In genomic region chr13:108683018-108683417, GRCm38 (mm10) we compare ENCODE assay signal across 22 mouse cellular contexts.
A peak's percentile ranks its signal among the peaks of the same experiment; 100 is the strongest.
DNase-seq lines count a peak whose midpoint lies in the region; ATAC-seq and TF ChIP-seq lines count a peak whose summit lies in the region.
"Had no signal": no experiment of that assay in that cellular context is flagged by ENCODE, and none has a peak within 500 bp of the region (broad histone marks: within the 10 kb centered on the region; RNA-seq: fewer than 3 reads in every experiment).

No protein-coding gene starts in this region.

- H3K4me3 ChIP-seq in intestine, embryonic 16.5 days (ENCODE audit: low read length): no peak overlapping the region
- H3K4me3 ChIP-seq in intestine, embryonic 15.5 days (replicated peaks): no peak overlapping the region
- H3K4me3 ChIP-seq in lung, adult 2 months (replicated peaks; ENCODE audit: extremely low read depth, low read depth, low read length): no peak overlapping the region
- no peak overlapping the region for H3K4me3 ChIP-seq in hindbrain, embryonic 14.5 days (replicated peaks; ENCODE audit: low read length)
- H3K4me3 ChIP-seq: embryonic facial prominence, embryonic 10.5 days; embryonic facial prominence, embryonic 12.5 days; forebrain, embryonic 13.5 days; forebrain, embryonic 15.5 days had no signal

- no peaks in the 10 kb centered on the region for H3K4me1 ChIP-seq in intestine, embryonic 16.5 days (ENCODE audit: control insufficient read depth, insufficient read depth, low read length)
- H3K4me1 ChIP-seq in intestine, embryonic 15.5 days (replicated peaks): no peaks in the 10 kb centered on the region
- no peaks in the 10 kb centered on the region for H3K4me1 ChIP-seq in lung, adult 2 months (ENCODE audit: control insufficient read depth, insufficient read depth, low read length)
- H3K4me1 ChIP-seq in hindbrain, embryonic 14.5 days (replicated peaks; ENCODE audit: control insufficient read depth, insufficient read depth, low read length): no peaks in the 10 kb centered on the region
- H3K4me1 ChIP-seq: embryonic facial prominence, embryonic 10.5 days; embryonic facial prominence, embryonic 12.5 days; forebrain, embryonic 13.5 days; forebrain, embryonic 15.5 days had no signal

- no peaks in the 10 kb centered on the region for H3K27me3 ChIP-seq in intestine, embryonic 16.5 days (replicated peaks; ENCODE audit: control insufficient read depth, insufficient read depth, low read length)
- H3K27me3 ChIP-seq in intestine, embryonic 15.5 days (replicated peaks): no peaks in the 10 kb centered on the region
- H3K27me3 ChIP-seq in hindbrain, embryonic 14.5 days (ENCODE audit: control insufficient read depth, insufficient read depth, low read length): no peaks in the 10 kb centered on the region
- H3K27me3 ChIP-seq: embryonic facial prominence, embryonic 12.5 days; forebrain, embryonic 13.5 days; forebrain, embryonic 15.5 days; Patski had no signal

- no peak for TF ChIP-seq CTCF in lung, adult 2 months (IDR thresholded peaks at IDR 0.05; ENCODE audit: insufficient read depth, low read length)

- H3K27ac ChIP-seq in intestine, embryonic 16.5 days (ENCODE audit: low read length): no peak overlapping the region
- H3K27ac ChIP-seq in intestine, embryonic 15.5 days: no peak overlapping the region
- no peak overlapping the region for H3K27ac ChIP-seq in hindbrain, embryonic 14.5 days
- H3K27ac ChIP-seq: embryonic facial prominence, embryonic 10.5 days; embryonic facial prominence, embryonic 12.5 days; forebrain, embryonic 13.5 days; forebrain, embryonic 15.5 days had no signal

- TF ChIP-seq POLR2A in lung, adult 2 months (IDR thresholded peaks at IDR 0.05; ENCODE audit: borderline replicate concordance, extremely low read depth, low read depth, low read length): no peak

- H3K9me3 ChIP-seq in intestine, embryonic 16.5 days (ENCODE audit: control insufficient read depth, low read length): no peaks in the 10 kb centered on the region
- H3K9me3 ChIP-seq in intestine, embryonic 15.5 days: no peaks in the 10 kb centered on the region
- H3K9me3 ChIP-seq in hindbrain, embryonic 14.5 days (ENCODE audit: control insufficient read depth, low read length): no peaks in the 10 kb centered on the region
- H3K9me3 ChIP-seq: embryonic facial prominence, embryonic 10.5 days; embryonic facial prominence, embryonic 12.5 days; forebrain, embryonic 13.5 days; forebrain, embryonic 15.5 days had no signal

- WGBS in intestine, embryonic 16.5 days: 82% methylated on average over 4 of the region's 4 CpGs
- 88% methylated on average over 4 of the region's 4 CpGs for WGBS in intestine, embryonic 15.5 days
- 76% methylated on average over 4 of the region's 4 CpGs for WGBS in lung, adult 2 months
- 90% methylated on average over 4 of the region's 4 CpGs for WGBS in hindbrain, embryonic 14.5 days

- ATAC-seq in intestine, embryonic 16.5 days: peak; percentile 50; the same call in 1 of the 2 replicates
- no peak for ATAC-seq in intestine, embryonic 15.5 days
- ATAC-seq in hindbrain, embryonic 14.5 days (ENCODE audit: low FRiP score): no peak
- ATAC-seq: activated CD4-positive, CD25-positive, alpha-beta regulatory T cell, adult 4 months; forebrain, embryonic 13.5 days; forebrain, embryonic 15.5 days; forebrain, postnatal 0 days; Patski had no signal

- H3K36me3 ChIP-seq in intestine, embryonic 16.5 days (ENCODE audit: control insufficient read depth, insufficient read depth, low read length): no peaks in the 10 kb centered on the region
- H3K36me3 ChIP-seq in intestine, embryonic 15.5 days: no peaks in the 10 kb centered on the region
- no peaks in the 10 kb centered on the region for H3K36me3 ChIP-seq in hindbrain, embryonic 14.5 days (replicated peaks; ENCODE audit: control insufficient read depth, insufficient read depth)
- H3K36me3 ChIP-seq: embryonic facial prominence, embryonic 10.5 days; embryonic facial prominence, embryonic 12.5 days; forebrain, embryonic 15.5 days had no signal

- DNase-seq in lung, postnatal 25 days (ENCODE audit: low spot score): peak; percentile 7
- no peak for DNase-seq in lung, adult 2 months
- peak; percentile 19 for DNase-seq in NIH3T3 (ENCODE audit: low read depth)
- DNase-seq in adipocyte (ENCODE audit: low spot score): peak; percentile 38
- no peak for DNase-seq in hindbrain, embryonic 14.5 days (ENCODE audit: low spot score)
- DNase-seq: adrenal gland, adult 8-10 months; adrenal gland, postnatal 14 days; adrenal gland, postnatal 36 days; cerebellum, adult 11 months; cerebellum, adult 18-20 months; cerebellum, adult 8-10 months; cerebellum, adult 9-11 months; cerebellum, postnatal 25 days; forebrain, postnatal 0 days had no signal

- no peak overlapping the region for H3K4me2 ChIP-seq in intestine, embryonic 16.5 days (ENCODE audit: low read depth, low read length)
- H3K4me2 ChIP-seq in intestine, embryonic 15.5 days (replicated peaks): no peak overlapping the region
- no peak overlapping the region for H3K4me2 ChIP-seq in hindbrain, embryonic 14.5 days (replicated peaks)
- H3K4me2 ChIP-seq: embryonic facial prominence, embryonic 12.5 days; forebrain, embryonic 13.5 days; forebrain, embryonic 15.5 days had no signal

- H3K9ac ChIP-seq in intestine, embryonic 16.5 days (ENCODE audit: low read depth, low read length): no peak overlapping the region
- H3K9ac ChIP-seq in intestine, embryonic 15.5 days: no peak overlapping the region
- H3K9ac ChIP-seq in hindbrain, embryonic 14.5 days: no peak overlapping the region
- H3K9ac ChIP-seq: embryonic facial prominence, embryonic 12.5 days; forebrain, embryonic 13.5 days; forebrain, embryonic 15.5 days; forebrain, postnatal 0 days had no signal

Comparison
In these comparisons a context has a peak if more than half of its experiments do, and no peak if none do; other contexts are left out.
1. DNase-seq: peak in lung, postnatal 25 days (single experiment), NIH3T3 (single experiment) and adipocyte (single experiment); none in lung, adult 2 months (single experiment) and hindbrain, embryonic 14.5 days (single experiment).